Mouse (Mus musculus) myocyte (in vitro differentiated cells): ENCODE results near the gene Rtl8b.
"Not testable (repeated sequence)": the region's sequence is repeated elsewhere in the genome, so short reads cannot be mapped to it uniquely, and the experiment has no call there.

Experiments used
- CEBPB ChIP-seq: IDR thresholded peaks from 2 replicates; pipeline ENCODE4 v1.6.1; 2011; ENCODE audit warnings: mild to moderate bottlenecking, moderate library complexity; ENCODE audit not compliant: poor library complexity, insufficient read depth, severe bottlenecking
- E2F4 ChIP-seq: IDR thresholded peaks from one replicate; pipeline ENCODE4 v1.6.1; 2011; ENCODE audit warnings: mild to moderate bottlenecking, control low read depth, moderate library complexity; ENCODE audit not compliant: insufficient read depth
- MAX ChIP-seq: IDR thresholded peaks from one replicate; pipeline ENCODE4 v1.6.1; 2011; ENCODE audit warnings: low read depth, mild to moderate bottlenecking, control low read depth
- MYOD1 ChIP-seq, 3 experiments: IDR thresholded peaks; one replicate each; pipeline ENCODE4 v1.6.1; 2011; ENCODE audit warnings: control low read depth in 2 of 3, low read depth in 2 of 3, mild to moderate bottlenecking in 2 of 3, moderate library complexity in 1 of 3; ENCODE audit not compliant: insufficient read length in 2 of 3, control insufficient read depth in 1 of 3
- POLR2A ChIP-seq: IDR thresholded peaks from one replicate; pipeline ENCODE4 v1.6.1; 2011; ENCODE audit warnings: low read depth, mild to moderate bottlenecking, control low read depth, moderate library complexity; ENCODE audit not compliant: insufficient read length
- POLR2AphosphoS2 ChIP-seq: IDR thresholded peaks from one replicate; pipeline ENCODE4 v1.6.1; 2011; ENCODE audit warnings: low read depth, control low read depth; ENCODE audit not compliant: insufficient read length
- REST ChIP-seq: IDR thresholded peaks from one replicate; pipeline ENCODE4 v1.6.1; 2011; ENCODE audit warnings: mild to moderate bottlenecking, control low read depth, moderate library complexity; ENCODE audit not compliant: insufficient read depth, insufficient read length
- USF1 ChIP-seq: IDR thresholded peaks from one replicate; pipeline ENCODE4 v1.6.1; 2011; ENCODE audit warnings: low read depth, mild to moderate bottlenecking, control low read depth, moderate library complexity

GRCm38 (mm10) chrX:53652917-53653316, 17.3 kb downstream of the Rtl8b start:
- not testable (repeated sequence) for TF ChIP-seq REST; USF1; POLR2A; E2F4; MAX; MYOD1 (IDR thresholded peaks at IDR 0.05; ENCODE audit: control insufficient read depth in 1 of 3, insufficient read length in 2 of 3, low read depth in 2 of 3); CEBPB; POLR2AphosphoS2
